Mouse (Mus musculus) neural tube, embryonic 10.5 days (tissue): ENCODE data around the gene Snx13.

Experiments used
- DNase-seq: peaks from one replicate; pipeline ENCODE4 v3.0.0-alpha.2; 2017; ENCODE audit warnings: low spot score; ENCODE audit errors: extremely low spot score

The Snx13 gene

DNA sequence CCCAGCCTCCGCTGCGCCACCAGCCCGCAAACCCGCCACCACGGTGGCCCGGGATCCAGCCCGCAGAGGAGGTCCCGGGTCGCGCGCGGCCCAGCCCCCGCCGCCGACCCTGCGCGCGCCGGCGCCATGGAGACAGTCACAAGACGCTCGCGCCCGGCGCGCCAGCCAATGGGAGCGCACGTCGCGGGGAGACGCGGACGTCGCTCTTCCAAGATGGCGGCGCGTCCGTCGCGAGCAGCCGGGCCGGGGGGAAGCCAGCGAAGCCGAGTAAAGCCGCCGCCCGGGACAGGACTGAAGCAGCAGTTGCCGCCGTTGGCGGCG lies at the start of gene Snx13:
Gene Snx13 (plus strand): TSS at position 188 of the 321 bp plus-strand sequence.
- peak; percentile 88 for DNase-seq

- no peak for DNase-seq
Observed at GRCm38 (mm10) chr12:34997597-34998182, 49.3 kb upstream of the Snx13 start.

DNA sequence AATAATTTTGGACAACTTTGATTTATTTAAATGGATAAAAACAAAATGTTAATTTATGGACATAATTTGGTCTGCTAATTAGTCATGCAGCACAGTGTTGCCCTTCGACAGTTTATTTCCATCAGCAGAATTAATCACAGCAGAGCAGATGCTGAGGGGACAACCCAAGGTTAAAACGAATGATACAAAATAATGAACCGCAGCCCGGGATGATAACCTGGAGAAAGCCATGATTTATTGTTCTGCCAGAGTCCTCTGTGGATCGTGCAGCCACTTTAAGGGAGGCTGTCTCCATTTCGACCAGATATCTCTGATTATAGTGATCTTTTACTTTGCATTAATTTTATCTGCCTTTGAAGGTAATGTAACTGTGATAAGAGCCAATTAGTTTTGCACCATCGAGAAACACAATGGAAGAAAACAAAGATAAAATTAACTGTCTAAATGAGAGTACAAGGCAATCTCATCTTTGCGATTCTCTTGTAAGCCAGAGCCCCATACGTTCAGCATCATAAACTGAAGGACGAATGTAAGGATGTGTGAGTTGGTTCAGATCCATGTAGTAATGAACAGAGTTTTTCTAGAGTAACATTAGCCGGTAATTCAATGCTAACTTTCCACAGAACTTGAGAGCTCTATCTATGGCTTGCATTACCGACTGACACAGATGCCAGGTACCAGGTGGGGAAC lies 48.1 kb upstream of the Snx13 start:
- no peak for DNase-seq

DNA sequence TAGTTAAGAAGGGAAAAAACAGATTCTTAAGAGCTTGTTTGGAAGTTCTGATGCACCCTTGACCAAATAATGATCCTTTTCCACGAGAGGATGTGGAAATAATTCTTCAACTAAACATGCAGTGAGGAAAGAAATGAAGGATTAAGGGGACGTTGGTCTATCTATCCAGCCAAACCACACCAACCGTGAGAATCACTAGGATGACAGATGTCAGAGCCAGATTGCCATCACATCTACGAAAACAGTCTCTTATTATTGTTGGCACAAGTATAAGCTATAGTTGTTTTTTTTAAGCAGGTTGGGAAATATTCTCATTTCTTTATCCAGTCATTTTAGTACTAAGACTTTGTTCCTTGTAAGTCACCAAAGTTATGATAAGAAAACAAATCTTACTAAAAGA lies 46.7 kb upstream of the Snx13 start:
- DNase-seq: no peak

DNA sequence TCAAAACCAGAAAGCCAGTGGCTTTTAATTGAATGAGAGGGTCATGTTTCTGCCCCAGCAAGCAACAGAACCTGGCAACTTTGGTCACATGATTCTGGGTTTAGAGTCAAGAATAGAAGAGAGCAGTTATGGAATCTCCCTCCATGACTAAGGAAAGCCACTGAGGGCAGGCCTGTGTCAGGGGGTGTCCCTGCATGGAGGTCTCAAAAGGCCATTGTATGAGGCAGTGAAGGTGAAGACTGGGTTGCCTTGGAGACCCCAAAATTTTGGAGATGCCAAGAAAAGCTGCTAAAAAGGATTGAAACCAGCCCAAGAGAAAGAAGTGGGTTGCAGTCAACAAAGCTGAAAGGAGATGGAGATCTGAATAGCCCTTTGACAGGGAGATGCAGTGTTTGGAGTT lies 41.2 kb upstream of the Snx13 start:
- DNase-seq: no peak

DNA sequence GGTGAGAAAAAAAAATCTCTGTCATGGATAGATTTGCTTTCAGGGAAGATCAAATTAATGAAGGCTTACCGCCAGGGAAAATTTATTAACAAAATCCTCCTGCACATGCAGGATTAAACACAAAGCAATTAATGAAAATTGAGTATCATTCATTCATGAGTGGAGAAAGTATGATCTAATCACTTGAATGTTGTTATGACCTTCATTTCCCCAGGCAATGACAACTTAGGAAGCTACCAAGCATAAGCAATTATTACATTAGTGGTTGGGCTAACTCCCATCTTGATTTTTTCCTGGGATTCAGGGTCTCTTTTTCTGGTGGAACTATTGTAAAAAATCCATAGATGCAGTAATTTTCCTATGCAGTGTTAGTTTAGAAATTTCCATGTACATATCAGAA lies 39.1 kb upstream of the Snx13 start:
- DNase-seq: no peak

DNA sequence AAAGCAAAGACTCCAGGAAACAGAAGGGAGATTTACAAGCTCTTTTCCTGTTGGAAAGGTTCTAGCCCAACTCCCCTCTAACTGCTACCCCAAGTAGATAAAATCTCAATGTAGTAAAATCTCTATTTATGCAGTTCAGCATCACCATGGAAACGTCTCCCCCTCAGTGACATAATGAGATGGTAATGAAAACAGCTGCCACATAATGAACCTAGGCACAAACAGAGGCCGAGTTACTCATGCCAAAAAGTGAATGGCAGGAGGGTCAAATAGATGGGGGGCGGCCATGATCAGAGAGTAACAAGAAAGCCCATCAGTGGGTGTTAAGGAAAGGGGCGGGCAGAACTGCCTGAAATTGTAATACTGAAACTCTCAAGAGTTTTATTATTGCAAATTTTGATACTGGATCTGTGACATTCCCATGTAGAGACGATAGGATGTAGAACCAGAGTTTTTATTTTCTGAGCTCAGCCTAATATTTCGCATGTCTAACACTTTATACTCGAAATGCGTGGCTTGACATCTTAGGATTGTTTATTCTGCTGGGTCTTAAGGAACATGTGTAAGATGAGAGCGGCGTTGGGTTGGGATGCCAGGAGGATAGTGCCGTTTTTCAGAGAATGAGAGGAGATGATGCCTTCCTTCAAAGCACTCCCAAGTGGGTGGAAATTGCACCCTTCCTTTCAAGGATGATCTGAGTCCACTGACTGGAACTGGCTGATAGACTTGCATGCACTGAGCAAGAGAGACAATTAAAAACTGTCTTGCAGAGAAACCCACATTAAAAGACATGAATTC lies 38.4 kb upstream of the Snx13 start:
- no peak for DNase-seq

GRCm38 (mm10) chr12:35011462-35011861 lies 35.5 kb upstream of the Snx13 start:
- no peak for DNase-seq

DNA sequence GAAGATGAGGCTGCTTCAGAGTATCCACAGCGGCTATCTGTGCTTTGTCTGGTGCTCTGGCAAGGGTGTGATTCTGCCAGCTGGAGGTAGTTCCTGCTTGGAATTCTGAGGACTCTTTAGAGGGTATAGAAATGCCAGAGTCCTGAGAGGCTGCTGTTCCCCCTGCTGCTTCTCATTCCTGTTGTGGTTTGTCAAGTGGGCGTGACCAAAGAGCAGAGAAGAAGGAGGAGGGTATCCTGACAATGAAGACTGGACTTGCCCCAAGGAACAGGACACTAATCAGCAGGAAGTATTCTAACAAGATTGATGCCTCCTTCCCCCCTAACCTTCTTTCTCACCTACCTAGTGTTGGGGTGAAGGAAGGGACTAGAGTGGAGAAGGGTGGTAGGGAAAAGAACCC lies 33.0 kb upstream of the Snx13 start:
- DNase-seq: no peak

DNA sequence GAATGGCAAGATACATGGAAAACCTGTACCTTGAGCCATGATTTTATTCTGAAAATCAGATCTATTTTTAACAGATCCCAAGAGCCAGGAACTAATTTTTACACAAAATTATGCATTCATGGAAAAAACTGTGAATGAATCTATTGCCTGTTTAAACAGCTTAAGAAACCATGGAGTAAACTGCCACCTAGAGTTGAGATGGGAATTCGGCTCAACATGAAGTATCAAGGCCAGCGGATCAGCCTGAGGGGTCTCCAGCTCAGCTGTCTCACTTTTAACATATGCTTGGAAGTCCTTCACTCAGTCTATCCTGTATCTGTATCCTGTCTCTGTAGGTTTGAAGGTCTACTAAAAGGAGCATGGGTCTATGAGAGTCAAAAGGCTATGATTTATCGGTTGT lies 30.9 kb upstream of the Snx13 start:
- DNase-seq: no peak

- DNase-seq: no peak
Observed at GRCm38 (mm10) chr12:35016481-35017250, 30.3 kb upstream of the Snx13 start.

DNA sequence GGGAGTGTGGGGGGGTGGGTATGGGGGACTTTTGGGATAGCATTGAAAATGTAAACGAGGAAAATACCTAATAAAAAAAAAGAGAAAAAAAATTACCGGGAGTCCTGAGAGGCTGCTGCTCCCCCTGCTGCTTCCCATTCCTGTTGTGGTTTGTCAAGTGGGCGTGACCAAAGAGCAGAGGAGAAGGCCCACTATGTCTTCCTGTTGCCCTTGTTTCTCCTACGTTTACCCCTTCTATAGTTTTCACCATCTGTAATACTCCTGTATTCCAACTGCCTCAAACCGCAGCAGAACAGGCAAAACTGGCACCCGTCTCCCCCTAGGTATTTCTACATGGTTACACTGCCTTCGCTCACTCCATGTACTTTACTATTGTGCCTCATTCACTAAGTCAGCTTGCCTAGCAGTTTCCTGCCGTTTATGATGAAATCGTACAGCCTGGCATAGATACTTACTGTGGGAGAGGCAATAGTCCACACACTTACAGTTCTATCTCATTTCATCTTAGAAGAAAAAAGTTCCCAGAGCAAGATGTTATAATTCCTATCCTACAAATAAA lies 28.2 kb upstream of the Snx13 start:
- DNase-seq: no peak

DNA sequence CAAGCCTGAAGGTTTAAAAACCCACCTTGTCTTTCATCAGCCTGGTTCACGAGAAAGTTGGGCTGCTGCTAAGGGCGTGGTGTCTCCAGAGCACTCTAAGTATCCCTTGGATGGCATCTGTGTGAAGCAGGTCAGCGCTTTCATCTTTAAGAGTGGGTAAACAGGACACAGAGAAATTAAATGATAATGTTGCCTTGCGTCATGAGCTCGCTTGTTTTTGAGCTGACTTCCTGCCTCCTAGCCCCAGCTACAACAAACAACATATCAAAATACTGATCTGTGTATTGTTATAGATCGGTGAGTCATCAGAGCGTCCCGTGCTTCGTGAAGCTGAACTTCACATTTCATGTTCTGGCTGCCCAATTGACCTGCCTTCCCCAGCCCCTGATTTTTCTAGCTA lies 25.7 kb upstream of the Snx13 start:
- no peak for DNase-seq

DNA sequence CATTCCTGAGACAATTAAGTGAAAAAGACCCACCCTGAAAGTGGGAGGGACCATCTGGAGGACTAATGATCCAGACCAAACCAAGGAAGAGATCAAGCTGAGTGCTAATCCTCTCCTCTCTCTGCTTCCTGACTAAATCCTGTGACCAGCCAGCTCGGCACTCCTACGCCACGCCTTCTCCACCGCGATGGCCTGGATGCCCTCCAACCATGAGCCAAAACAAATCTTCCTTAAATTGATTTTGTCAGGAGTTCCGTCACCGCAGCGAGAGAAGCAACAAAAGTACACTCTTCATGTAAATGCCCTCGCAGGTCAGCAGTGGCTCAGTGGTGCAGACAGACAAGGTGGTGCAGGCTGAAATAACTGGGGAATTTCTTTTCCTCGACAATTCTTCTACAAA lies 24.9 kb upstream of the Snx13 start:
- DNase-seq: no peak

DNA sequence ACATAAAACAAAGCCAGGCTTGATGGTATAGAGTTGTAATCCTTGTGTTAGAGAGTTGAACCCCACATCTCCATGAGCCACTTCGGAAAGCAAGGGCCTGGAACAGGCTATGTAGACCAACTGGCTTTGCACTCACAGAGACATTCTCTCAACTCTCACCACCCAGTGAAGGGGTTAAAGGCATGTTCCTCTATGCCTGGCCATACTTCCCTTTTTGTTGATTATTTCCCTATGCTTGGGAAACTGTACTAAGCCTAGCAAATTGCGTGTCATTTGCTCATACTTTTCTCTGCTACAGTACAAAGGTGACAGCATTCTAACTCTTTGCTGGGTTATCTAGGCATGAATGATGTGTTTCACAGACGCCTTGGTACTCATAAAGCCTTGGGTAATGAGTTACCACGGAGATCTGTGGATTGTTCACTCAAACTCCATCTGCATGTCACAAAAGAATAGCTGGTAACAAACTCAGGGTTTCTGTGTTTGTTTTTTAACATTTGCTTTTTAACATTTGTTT lies 21.0 kb upstream of the Snx13 start:
- no peak for DNase-seq

DNA sequence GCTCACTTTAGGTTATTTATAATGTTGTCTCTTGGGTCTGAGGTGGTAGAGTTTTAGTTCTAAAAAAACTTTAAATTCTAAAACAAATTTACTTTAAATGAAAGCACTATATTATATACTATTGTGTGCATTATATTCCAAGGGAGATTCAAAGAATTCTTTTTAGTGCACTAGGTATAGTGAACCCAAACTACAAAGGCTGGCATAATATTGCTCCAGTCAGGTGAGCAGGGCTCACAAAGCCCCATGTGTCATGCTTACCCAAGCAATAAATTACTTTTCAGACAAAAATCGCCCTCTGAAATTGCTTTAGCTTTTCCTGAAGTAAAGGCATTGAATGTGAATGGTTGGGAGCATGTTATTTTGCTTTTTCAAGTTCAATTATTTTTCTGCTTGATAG lies 19.5 kb upstream of the Snx13 start:
- DNase-seq: no peak

- no peak for DNase-seq
Observed at GRCm38 (mm10) chr12:35038668-35039570, 8.1 kb upstream of the Snx13 start.

- no peak for DNase-seq
Observed at GRCm38 (mm10) chr12:35039571-35039936, 7.4 kb upstream of the Snx13 start.

DNA sequence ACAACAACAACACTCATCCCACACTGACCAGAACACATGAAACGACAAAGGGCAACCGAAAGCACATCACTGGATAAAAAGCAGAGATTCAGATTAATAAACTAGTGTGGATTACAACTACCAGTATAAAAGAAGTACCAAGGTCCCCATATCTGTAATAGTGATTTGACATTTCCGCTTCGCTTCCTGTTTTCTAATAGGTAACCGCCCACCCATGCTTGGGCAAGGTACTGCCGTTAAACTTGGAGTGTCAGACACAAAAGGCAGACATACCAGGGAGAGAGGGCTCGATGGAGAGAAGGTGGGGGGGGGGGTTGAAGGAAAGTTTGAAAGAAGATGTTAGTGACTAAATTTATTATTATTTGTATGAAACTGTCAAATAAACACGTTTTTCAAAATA lies 5.0 kb upstream of the Snx13 start:
- DNase-seq: no peak

DNA sequence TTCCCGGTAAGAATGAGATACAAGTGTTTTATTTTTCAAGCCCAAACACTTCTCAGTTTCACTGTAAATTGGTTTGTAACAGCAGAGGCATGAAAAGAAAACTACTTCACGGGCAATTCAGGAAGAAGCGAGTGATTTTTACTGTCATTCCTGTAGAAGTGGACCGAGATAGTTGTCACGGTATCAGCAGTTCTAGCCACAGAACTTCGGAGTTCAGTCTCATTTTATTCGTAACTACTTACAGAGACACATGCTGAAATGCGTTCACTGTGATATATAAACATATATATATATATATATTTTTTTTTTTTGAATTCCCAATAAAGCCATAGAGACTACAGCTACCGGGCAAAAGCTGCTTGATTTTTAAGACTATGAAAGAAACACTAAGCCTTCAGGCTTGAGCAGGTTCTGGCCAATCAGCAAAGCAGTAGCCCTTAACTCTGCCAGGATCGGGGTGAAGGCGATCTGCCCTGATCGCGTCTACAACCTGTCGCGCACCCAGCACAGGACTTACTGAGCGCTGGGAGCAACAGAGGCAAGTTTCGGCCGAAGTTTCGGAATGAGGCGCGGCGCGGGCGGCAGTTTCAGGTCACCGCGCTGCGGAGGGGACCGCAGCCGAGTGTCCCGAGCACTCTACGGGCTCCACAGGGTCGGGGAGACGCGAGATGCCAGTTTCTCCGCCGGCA lies 532 bp upstream of the Snx13 start:
- no peak for DNase-seq
